Mouse (Mus musculus) heart, adult 2 months (tissue): ENCODE results near the gene Tmem189.

Experiments used
- CTCF ChIP-seq: fragments of 200-600 bp; IDR thresholded peaks from 2 replicates; pipeline ENCODE4 v1.8.1; 2022; ENCODE audit warnings: antibody characterized with exemption, mild to moderate bottlenecking, moderate library complexity
- EP300 ChIP-seq: fragments of 200-500 bp; IDR thresholded peaks from 2 replicates; pipeline ENCODE4 v1.6.1; 2011; ENCODE audit warnings: low read depth, low read length, control low read depth; ENCODE audit not compliant: insufficient read depth
- POLR2A ChIP-seq: fragments of 200-500 bp; IDR thresholded peaks from 2 replicates; pipeline ENCODE4 v1.6.1; 2011; ENCODE audit warnings: mild to moderate bottlenecking, low read depth, low read length, control low read depth; ENCODE audit not compliant: insufficient read depth

DNA sequence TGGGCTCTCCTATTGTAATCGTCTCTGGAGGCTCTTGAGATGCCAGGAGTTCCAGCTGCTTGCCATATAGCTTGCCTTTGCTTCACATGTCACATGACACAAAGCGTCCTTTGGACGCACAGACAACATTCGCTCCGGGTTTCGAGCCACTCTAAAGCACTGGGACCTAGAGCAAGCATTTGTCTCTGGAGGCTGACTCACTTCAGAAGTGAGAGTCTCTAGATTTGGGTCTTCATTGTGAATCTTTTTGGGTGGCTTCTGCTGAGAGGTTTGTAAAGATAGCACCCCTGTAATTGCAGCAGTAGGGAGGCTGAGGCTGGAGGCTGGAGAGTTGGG is 56.1 kb downstream of the Tmem189 start:
- no peak for TF ChIP-seq POLR2A
- no peak for TF ChIP-seq CTCF
- no peak for TF ChIP-seq EP300
